Mouse (Mus musculus) macrophage (primary cell): ENCODE measurements around the gene Spic. TPM values are rescaled to one million over a fixed set of nuclear protein-coding genes. Genes with fewer than 3 reads are reported as not detected.

Experiments
- H3K27ac ChIP-seq: fragments of 350-480 bp; formaldehyde crosslinking; 2 replicates; pipeline ENCODE4 v1.9.0; 2021
- H3K36me3 ChIP-seq: fragments of 350-480 bp; formaldehyde crosslinking; 2 replicates; pipeline ENCODE4 v1.9.0; 2021; ENCODE audit errors: inconsistent target
- H3K4me3 ChIP-seq: fragments of 350-480 bp; formaldehyde crosslinking; 2 replicates; pipeline ENCODE4 v1.9.0; 2021; ENCODE audit errors: inconsistent target
- H3K79me2 ChIP-seq: fragments of 350-480 bp; formaldehyde crosslinking; 2 replicates; pipeline ENCODE4 v1.9.0; 2021; ENCODE audit errors: inconsistent target
- WGBS: methylation state at CpG from one replicate; pipeline ENCODE4 v1.1.7; 2026; ENCODE audit warnings: inconsistent platforms; ENCODE audit not compliant: missing documents; 5-methylcytosine and 5-hydroxymethylcytosine counted together
- polyA plus RNA-seq: library from polyadenylated mRNA; stranded (reverse); fragments of 250-400 nt; gene quantifications from 3 replicates; pipeline ENCODE4 v1.2.4, GENCODE M21; 2018; ENCODE audit warnings: inconsistent platforms
- total RNA-seq, 78 experiments: library from RNA; depleted of rRNA; stranded (reverse); fragments of 250-400 nt; gene quantifications; 1 replicate in 9 of 78; 2 replicates in 24 of 78; 3 replicates in 43 of 78; 4 replicates in 2 of 78; pipeline ENCODE4 v1.2.4; 2018; ENCODE audit warnings: inconsistent platforms in 56 of 78

Gene Spic
- total RNA-seq (2018; cell fraction: chromatin; rRNA removed) = 10 to 100 TPM in 23 of 26 experiments, 1 to 10 TPM in 3; 6.5 to 50.5 (median 17.6) TPM
- 10 to 100 TPM in 22 of 26 experiments, 1 to 10 TPM in 4; 7.6 to 43.5 (median 15.4) TPM for total RNA-seq (2018; cell fraction: cytosol; rRNA removed)
- 10 to 100 TPM in 25 of 26 experiments, 1 to 10 TPM in 1; 7.8 to 44.7 (median 20.0) TPM for total RNA-seq (2018; cell fraction: nucleus; rRNA removed)
- 3.8 to 31.2 TPM (median 11.1 TPM) in 3 replicates for polyA plus RNA-seq

- WGBS = 92% methylated on average over 5 of the region's 5 CpGs
- Histone ChIP-seq H3K27ac (no peak within 1 kb of the TSS), H3K79me2 (no peaks in the 10 kb centered on the region), H3K4me3 (no peak within 1 kb of the TSS), H3K36me3 (no peaks in the 10 kb centered on the region)
These were observed at the start of gene Spic for GRCm38 (mm10) chr10:88684925-88685324. Gene Spic, minus strand, starts transcription at chr10:88685015.

- 16% methylated on average over 6 of the region's 6 CpGs for WGBS
- H3K79me2 ChIP-seq = peaks cover 49% of the 10 kb centered on the region
- H3K27ac ChIP-seq = 0 out of 2 replicates have a peak overlapping the region, but pooled peaks have one; percentile 28
- peaks cover 15% of the 10 kb centered on the region for H3K36me3 ChIP-seq
- H3K4me3 ChIP-seq = peak overlapping the region; percentile 97
These were observed 47.5 kb upstream of the Spic start for GRCm38 (mm10) chr10:88732309-88732622.

GRCm38 (mm10) chr10:88731496-88732308, 46.9 kb upstream of the Spic start:
- 1% methylated on average over 61 of the region's 61 CpGs for WGBS
- H3K27ac ChIP-seq = peak overlapping the region; percentile 28

GRCm38 (mm10) chr10:88730571-88731495, 46.0 kb upstream of the Spic start, which contains the start of gene Arl1:
Gene Arl1, plus strand, starts transcription at chr10:88730858.
- Histone ChIP-seq H3K27ac (peak within 1 kb of the TSS; percentile 91), H3K79me2 (peaks cover 45% of the 10 kb centered on the region), H3K4me3 (peak within 1 kb of the TSS; percentile 97), H3K36me3 (0 out of 2 replicates have a peak, but pooled peaks cover 4% of the 10 kb centered on the region)
- under 1% methylated on average over 64 of the region's 65 CpGs for WGBS

More at GRCm38 (mm10) chr10:88731496-88732308, 46.9 kb upstream of the Spic start:
- Histone ChIP-seq H3K4me3 (peak overlapping the region; percentile 97), H3K36me3 (peaks cover 9% of the 10 kb centered on the region; the same call in 1 of the 2 replicates), H3K79me2 (peaks cover 49% of the 10 kb centered on the region)

- Histone ChIP-seq H3K36me3 (no peaks in the 10 kb centered on the region), H3K4me3 (no peak overlapping the region), H3K79me2 (peaks cover 18% of the 10 kb centered on the region), H3K27ac (no peak overlapping the region)
- WGBS = 77% methylated on average over 8 of the region's 8 CpGs
These were observed 43.4 kb upstream of the Spic start for GRCm38 (mm10) chr10:88728166-88728565.

- H3K27ac ChIP-seq = no peak overlapping the region
- H3K79me2 ChIP-seq = peaks cover 8% of the 10 kb centered on the region
- H3K36me3 ChIP-seq = no peaks in the 10 kb centered on the region
- no peak overlapping the region for H3K4me3 ChIP-seq
- WGBS = 67% methylated on average over 1 of the region's 1 CpGs
These were observed 42.3 kb upstream of the Spic start for GRCm38 (mm10) chr10:88727128-88727527.

- Histone ChIP-seq H3K36me3 (no peaks in the 10 kb centered on the region), H3K4me3 (no peak overlapping the region), H3K27ac (no peak overlapping the region), H3K79me2 (no peaks in the 10 kb centered on the region)
- 54% methylated on average over 2 of the region's 2 CpGs for WGBS
These were observed 40.5 kb upstream of the Spic start for GRCm38 (mm10) chr10:88725343-88725742.

GRCm38 (mm10) chr10:88719618-88720017, 34.8 kb upstream of the Spic start:
- no peak overlapping the region for H3K4me3 ChIP-seq
- WGBS = 31% methylated on average over 1 of the region's 1 CpGs
- no peak overlapping the region for H3K27ac ChIP-seq
- no peaks in the 10 kb centered on the region for H3K79me2 ChIP-seq
- no peaks in the 10 kb centered on the region for H3K36me3 ChIP-seq

- WGBS = 78% methylated on average over 2 of the region's 2 CpGs
- no peaks in the 10 kb centered on the region for H3K79me2 ChIP-seq
- no peaks in the 10 kb centered on the region for H3K36me3 ChIP-seq
- no peak overlapping the region for H3K27ac ChIP-seq
- H3K4me3 ChIP-seq = no peak overlapping the region
These were observed 32.9 kb upstream of the Spic start for GRCm38 (mm10) chr10:88717756-88718025.

- H3K36me3 ChIP-seq = no peaks in the 10 kb centered on the region
- H3K4me3 ChIP-seq = no peak overlapping the region
- 90% methylated on average over 13 of the region's 13 CpGs for WGBS
- H3K27ac ChIP-seq = no peak overlapping the region
- no peaks in the 10 kb centered on the region for H3K79me2 ChIP-seq
These were observed 32.4 kb upstream of the Spic start for GRCm38 (mm10) chr10:88716986-88717755.

- H3K79me2 ChIP-seq = no peaks in the 10 kb centered on the region
- no peak overlapping the region for H3K4me3 ChIP-seq
- WGBS = 92% methylated on average over 6 of the region's 6 CpGs
- no peak overlapping the region for H3K27ac ChIP-seq
- no peaks in the 10 kb centered on the region for H3K36me3 ChIP-seq
These were observed 30.8 kb upstream of the Spic start for GRCm38 (mm10) chr10:88715621-88716020.

GRCm38 (mm10) chr10:88714744-88715143, 29.9 kb upstream of the Spic start:
- Histone ChIP-seq H3K36me3 (no peaks in the 10 kb centered on the region), H3K27ac (no peak overlapping the region), H3K79me2 (no peaks in the 10 kb centered on the region), H3K4me3 (no peak overlapping the region)
- 80% methylated on average over 4 of the region's 4 CpGs for WGBS

- Histone ChIP-seq H3K79me2 (no peaks in the 10 kb centered on the region), H3K36me3 (no peaks in the 10 kb centered on the region), H3K27ac (peak overlapping the region; percentile 38), H3K4me3 (no peak overlapping the region)
- WGBS = 0% methylated on average over 3 of the region's 6 CpGs
These were observed 27.5 kb upstream of the Spic start for GRCm38 (mm10) chr10:88712359-88712758.
